Mouse (Mus musculus) hindbrain, embryonic 11.5 days (tissue): ENCODE data around the gene 6430628N08Rik. TPM values are rescaled to one million over a fixed set of nuclear protein-coding genes. Genes with fewer than 3 reads are reported as not detected.

Experiments
- ATAC-seq: fragments of 200-750 bp; cut with Nextera tagmentation; 2 replicates; pipeline ENCODE4 v1.8.0; 2017; ENCODE audit warnings: mild to moderate bottlenecking, moderate TSS enrichment, moderate library complexity; ENCODE audit not compliant: low FRiP score
- DNase-seq: peaks from one replicate; pipeline ENCODE4 v3.0.0-alpha.2; 2015; ENCODE audit warnings: low spot score
- H3K27ac ChIP-seq: fragments of 300-500 bp; sonication (generic); 2 replicates; pipeline ENCODE4 v1.5.1; 2014; ENCODE audit warnings: mild to moderate bottlenecking, low read depth, low read length
- H3K27me3 ChIP-seq: fragments of 300-500 bp; sonication (generic); 2 replicates; pipeline ENCODE4 v1.6.1; 2014; ENCODE audit warnings: mild to moderate bottlenecking, low read length, moderate library complexity, mixed read lengths; ENCODE audit not compliant: control insufficient read depth, insufficient read depth
- H3K36me3 ChIP-seq: fragments of 300-500 bp; sonication (generic); 2 replicates; pipeline ENCODE4 v1.6.1; 2014; ENCODE audit warnings: mild to moderate bottlenecking, low read length, moderate library complexity, mixed read lengths; ENCODE audit not compliant: control insufficient read depth, insufficient read depth
- H3K4me1 ChIP-seq: fragments of 300-500 bp; sonication (generic); replicated peaks from 2 replicates; pipeline ENCODE4 v1.6.1; 2014; ENCODE audit warnings: low read length, mixed read lengths; ENCODE audit not compliant: control insufficient read depth, insufficient read depth
- H3K4me2 ChIP-seq: fragments of 300-500 bp; sonication (generic); replicated peaks from 2 replicates; pipeline ENCODE4 v1.6.1; 2014; ENCODE audit warnings: mild to moderate bottlenecking, low read depth, low read length
- H3K4me3 ChIP-seq: fragments of 300-500 bp; sonication (generic); 2 replicates; pipeline ENCODE4 v1.5.1; 2014; ENCODE audit warnings: low read depth, low read length
- H3K9ac ChIP-seq: fragments of 300-500 bp; sonication (generic); 2 replicates; pipeline ENCODE4 v1.6.1; 2014; ENCODE audit warnings: low read depth, low read length
- H3K9me3 ChIP-seq: fragments of 300-500 bp; sonication (generic); 2 replicates; pipeline ENCODE4 v1.6.1; 2016; ENCODE audit warnings: low read length; ENCODE audit not compliant: control insufficient read depth
- WGBS: fragments of 180-500 bp; shearing (Covaris S2); extraction: QIAGEN DNeasy Blood & Tissue Kit; methylation state at CpG from one replicate; pipeline ENCODE4 v1.1.7; 2014; 5-methylcytosine and 5-hydroxymethylcytosine counted together
- polyA plus RNA-seq: library from polyadenylated mRNA; unstranded; fragments of >200 nt; fragmentation: Nextera tagmentation; extraction: Ambion mirVana; gene quantifications from 2 replicates; pipeline ENCODE4 v1.2.1, GENCODE M21; 2014

The 6430628N08Rik gene
- polyA plus RNA-seq, 1 experiment from 2014 or later: not detected

DNA sequence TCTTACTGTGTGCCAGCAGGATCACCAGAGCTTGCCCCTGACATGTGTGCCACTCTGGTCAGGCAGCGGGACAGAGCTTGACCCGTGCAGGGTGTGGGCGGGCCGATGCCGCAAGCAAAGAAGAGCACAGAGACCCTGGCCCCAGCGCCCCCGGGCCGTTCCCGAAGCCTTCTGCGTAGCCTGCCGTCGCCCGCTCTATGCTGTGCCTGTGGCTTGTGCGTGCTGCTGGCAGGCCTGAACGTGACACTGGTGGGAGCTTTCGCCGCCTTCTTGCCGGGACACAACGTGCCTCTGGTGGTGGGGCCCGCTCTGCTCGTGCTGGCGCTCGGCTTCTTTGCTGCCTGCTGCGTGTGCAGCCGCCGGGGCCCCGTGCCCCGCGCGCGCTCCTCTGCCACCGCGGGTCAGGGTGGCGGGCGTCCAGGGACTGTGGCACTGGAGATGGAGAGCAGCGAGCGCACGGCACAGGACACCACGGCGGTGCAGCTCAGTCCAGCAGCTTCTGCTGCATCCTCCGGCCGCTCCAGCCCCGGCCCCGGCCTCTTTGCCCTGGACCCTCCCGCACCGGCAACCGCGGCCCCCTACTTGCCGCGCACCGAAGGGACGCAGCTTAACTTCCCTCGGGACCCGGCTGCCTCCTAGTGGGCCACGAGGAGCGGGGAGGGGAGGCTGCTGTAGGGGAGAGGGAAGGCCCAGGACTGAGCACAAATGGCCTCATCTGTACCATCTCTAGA, 7.6 kb downstream of the 6430628N08Rik start:
- WGBS: under 1% methylated on average over 46 of the region's 56 CpGs
- H3K27me3 ChIP-seq: peaks cover 46% of the 10 kb centered on the region

GRCm38 (mm10) chr4:115902816-115903215, 12.4 kb downstream of the 6430628N08Rik start:
- H3K9ac ChIP-seq: no peak overlapping the region
- H3K9me3 ChIP-seq: no peaks in the 10 kb centered on the region
- H3K4me2 ChIP-seq: no peak overlapping the region
- 18% methylated on average over 5 of the region's 5 CpGs for whole genome bisulfite sequencing
- DNase-seq: peak; percentile 86
- H3K27ac ChIP-seq: no peak overlapping the region
- H3K27me3 ChIP-seq: peaks cover 43% of the 10 kb centered on the region
- H3K4me1 ChIP-seq: peaks cover 16% of the 10 kb centered on the region
- no peaks in the 10 kb centered on the region for H3K36me3 ChIP-seq
- no peak overlapping the region for H3K4me3 ChIP-seq
- ATAC-seq: no peak

More for the DNA sequence above, 7.6 kb downstream of the 6430628N08Rik start:
- H3K27ac ChIP-seq: no peak overlapping the region
- DNase-seq (peak; percentile 68), ATAC-seq (peak; percentile 71)
- no peaks in the 10 kb centered on the region for H3K9me3 ChIP-seq
- peak overlapping the region; percentile 64 for H3K9ac ChIP-seq
- H3K4me3 ChIP-seq: peak overlapping the region; percentile 44
- no peaks in the 10 kb centered on the region for H3K36me3 ChIP-seq
- peak overlapping the region; percentile 97 for H3K4me2 ChIP-seq
- H3K4me1 ChIP-seq: peaks cover 2% of the 10 kb centered on the region; the same call in 1 of the 2 replicates

DNA sequence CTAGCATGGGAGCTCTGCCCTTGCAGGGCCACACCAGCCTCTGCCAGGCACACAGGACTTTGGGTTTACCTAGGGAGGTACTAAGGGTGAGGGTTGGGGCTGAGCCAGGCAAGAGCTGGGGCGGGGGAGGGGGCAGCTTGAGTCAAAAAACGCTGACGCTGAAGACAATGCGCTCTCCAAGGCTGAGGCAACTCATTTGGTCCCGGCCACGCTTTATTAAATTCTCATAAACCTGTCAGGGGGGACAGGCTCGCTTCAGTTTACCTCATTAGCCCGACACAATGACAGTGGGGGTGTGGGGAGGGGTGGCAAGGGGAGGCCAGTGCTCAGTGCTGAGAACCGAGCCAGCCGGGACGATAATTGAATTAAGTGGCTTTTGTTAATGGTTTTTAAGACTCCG, 13.9 kb downstream of the 6430628N08Rik start:
- WGBS: 5% methylated on average over 12 of the region's 12 CpGs
- H3K9me3 ChIP-seq: no peaks in the 10 kb centered on the region
- no peak overlapping the region for H3K27ac ChIP-seq
- ATAC-seq (peak; percentile 85), DNase-seq (peak; percentile 47)
- no peak overlapping the region for H3K4me2 ChIP-seq
- H3K4me1 ChIP-seq: peaks cover 14% of the 10 kb centered on the region
- H3K9ac ChIP-seq: no peak overlapping the region
- peaks cover 37% of the 10 kb centered on the region for H3K27me3 ChIP-seq
- H3K4me3 ChIP-seq: no peak overlapping the region
- H3K36me3 ChIP-seq: no peaks in the 10 kb centered on the region

- DNase-seq (peak; percentile 55), ATAC-seq (peak; percentile 68)
- Histone ChIP-seq H3K27ac (no peak overlapping the region), H3K9me3 (no peaks in the 10 kb centered on the region), H3K4me1 (peaks cover 14% of the 10 kb centered on the region), H3K4me2 (no peak overlapping the region), H3K4me3 (no peak overlapping the region), H3K9ac (no peak overlapping the region), H3K27me3 (peaks cover 33% of the 10 kb centered on the region), H3K36me3 (no peaks in the 10 kb centered on the region)
- 5% methylated on average over 7 of the region's 7 CpGs for WGBS
These were observed 15.2 kb downstream of the 6430628N08Rik start for GRCm38 (mm10) chr4:115905701-115906100.

DNA sequence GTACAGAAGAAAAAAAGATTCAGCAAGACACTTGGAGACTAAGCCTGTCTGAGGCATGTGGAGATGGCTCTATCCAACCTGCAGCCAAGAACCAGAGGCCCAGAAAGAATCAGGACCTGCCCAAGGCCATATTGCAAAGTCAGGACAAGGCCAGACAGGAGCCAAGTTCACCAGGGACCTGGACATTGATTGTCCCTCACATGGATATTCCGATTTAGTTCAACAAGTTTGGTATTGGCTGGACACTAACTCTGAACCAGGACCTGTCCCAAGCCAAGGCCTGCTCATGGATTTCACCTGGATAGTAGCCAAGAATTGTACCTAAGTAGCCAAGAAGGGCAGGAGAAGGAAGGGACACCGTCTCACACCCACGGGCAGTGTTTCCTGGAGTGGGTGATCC, 16.3 kb downstream of the 6430628N08Rik start:
- Histone ChIP-seq H3K27me3 (peaks cover 25% of the 10 kb centered on the region), H3K4me3 (no peak overlapping the region), H3K36me3 (no peaks in the 10 kb centered on the region), H3K9ac (no peak overlapping the region), H3K4me2 (no peak overlapping the region), H3K4me1 (peaks cover 14% of the 10 kb centered on the region), H3K27ac (no peak overlapping the region), H3K9me3 (no peaks in the 10 kb centered on the region)
- ATAC-seq: no peak
- WGBS: 86% methylated on average over 3 of the region's 3 CpGs
- DNase-seq: no peak

DNA sequence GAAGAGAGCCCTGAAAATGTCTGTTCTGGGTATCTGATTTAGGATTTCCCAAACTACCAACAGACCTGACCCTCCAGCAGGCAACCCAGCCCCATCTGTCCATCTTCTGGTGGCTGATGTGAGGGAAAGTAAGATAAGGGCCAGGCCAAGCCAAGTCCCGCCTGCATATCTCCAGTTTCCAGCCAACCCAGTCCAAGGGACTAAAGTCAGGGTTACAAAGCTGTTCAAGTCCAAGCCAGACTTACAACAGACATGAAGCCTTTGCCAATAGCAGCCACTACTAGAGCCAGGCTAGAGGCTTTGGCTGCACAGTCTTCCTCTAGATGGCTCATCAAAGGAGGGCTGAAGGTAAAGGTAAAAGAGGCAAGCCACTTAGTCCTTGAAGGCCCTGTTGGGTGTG, 17.5 kb downstream of the 6430628N08Rik start:
- no peak overlapping the region for H3K9ac ChIP-seq
- WGBS: 87% methylated on average over 1 of the region's 1 CpGs
- ATAC-seq (no peak), DNase-seq (no peak)
- peaks cover 14% of the 10 kb centered on the region for H3K4me1 ChIP-seq
- H3K27ac ChIP-seq: no peak overlapping the region
- no peaks in the 10 kb centered on the region for H3K9me3 ChIP-seq
- peaks cover 19% of the 10 kb centered on the region for H3K27me3 ChIP-seq
- H3K36me3 ChIP-seq: no peaks in the 10 kb centered on the region
- H3K4me3 ChIP-seq: no peak overlapping the region
- no peak overlapping the region for H3K4me2 ChIP-seq

GRCm38 (mm10) chr4:115908641-115909040, 18.2 kb downstream of the 6430628N08Rik start:
- WGBS: 23% methylated on average over 7 of the region's 7 CpGs

DNA sequence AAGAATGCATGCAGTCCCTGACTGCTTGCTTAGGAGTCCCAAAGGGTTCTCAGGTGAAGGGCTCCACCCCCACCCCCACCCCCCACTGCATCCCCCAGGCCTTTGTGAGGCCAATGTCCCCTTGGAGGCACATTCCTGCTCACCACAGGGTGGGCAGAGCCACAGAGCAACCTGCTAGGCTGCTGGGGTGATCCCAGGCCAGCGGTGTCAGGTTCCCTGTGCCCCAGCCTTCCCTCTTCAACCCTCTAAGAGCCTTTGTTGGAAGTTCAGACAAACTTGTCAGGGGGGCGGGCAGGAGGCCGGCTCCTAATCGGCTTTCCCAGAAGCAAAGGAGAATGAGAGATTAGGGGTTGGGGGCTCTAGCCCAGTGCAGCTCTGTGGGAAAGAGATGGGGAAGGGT, 21.1 kb downstream of the 6430628N08Rik start:
- H3K9ac ChIP-seq: no peak overlapping the region
- peaks cover 16% of the 10 kb centered on the region for H3K27me3 ChIP-seq
- no peaks in the 10 kb centered on the region for H3K9me3 ChIP-seq
- DNase-seq: no peak
- no peaks in the 10 kb centered on the region for H3K4me1 ChIP-seq
- WGBS: 3% methylated on average over 4 of the region's 4 CpGs
- H3K27ac ChIP-seq: no peak overlapping the region
- no peaks in the 10 kb centered on the region for H3K36me3 ChIP-seq
- peak; percentile 59 for ATAC-seq
- H3K4me2 ChIP-seq: no peak overlapping the region
- H3K4me3 ChIP-seq: no peak overlapping the region

More at GRCm38 (mm10) chr4:115908641-115909040, 18.2 kb downstream of the 6430628N08Rik start:
- no peak for ATAC-seq
- no peak overlapping the region for H3K27ac ChIP-seq
- H3K36me3 ChIP-seq: no peaks in the 10 kb centered on the region
- H3K4me3 ChIP-seq: no peak overlapping the region
- no peak overlapping the region for H3K9ac ChIP-seq
- H3K9me3 ChIP-seq: no peaks in the 10 kb centered on the region
- peaks cover 19% of the 10 kb centered on the region for H3K27me3 ChIP-seq
- DNase-seq: no peak
- no peak overlapping the region for H3K4me2 ChIP-seq
- H3K4me1 ChIP-seq: peaks cover 14% of the 10 kb centered on the region

DNA sequence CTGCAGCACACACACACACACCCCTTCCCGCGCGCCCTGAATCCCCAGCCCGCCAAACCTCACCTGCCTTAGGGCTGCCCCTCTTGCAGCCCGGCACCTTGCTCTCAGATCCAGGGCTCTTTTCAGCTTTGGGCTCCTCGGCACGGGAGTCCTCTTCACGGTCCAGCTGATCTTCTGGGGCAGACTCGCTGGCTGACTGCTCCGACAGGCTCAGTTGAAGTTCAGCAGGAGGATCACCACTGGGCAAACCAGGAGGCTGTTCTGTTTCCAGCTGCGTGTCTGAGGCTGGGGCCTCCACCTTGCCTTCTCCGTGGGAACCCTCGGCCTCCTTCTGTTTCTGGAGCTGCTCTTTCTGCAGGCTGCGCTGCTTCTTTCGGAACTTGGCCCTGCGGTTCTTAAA, 29.4 kb downstream of the 6430628N08Rik start:
- Histone ChIP-seq H3K9me3 (no peaks in the 10 kb centered on the region), H3K36me3 (0 out of 2 replicates have a peak, but pooled peaks cover 2% of the 10 kb centered on the region), H3K4me2 (no peak overlapping the region), H3K4me1 (no peaks in the 10 kb centered on the region), H3K9ac (no peak overlapping the region), H3K4me3 (no peak overlapping the region), H3K27me3 (peaks cover 18% of the 10 kb centered on the region), H3K27ac (no peak overlapping the region)
- no peak for DNase-seq
- WGBS: 72% methylated on average over 16 of the region's 16 CpGs
- ATAC-seq: no peak
